In the genomic region with DNA sequence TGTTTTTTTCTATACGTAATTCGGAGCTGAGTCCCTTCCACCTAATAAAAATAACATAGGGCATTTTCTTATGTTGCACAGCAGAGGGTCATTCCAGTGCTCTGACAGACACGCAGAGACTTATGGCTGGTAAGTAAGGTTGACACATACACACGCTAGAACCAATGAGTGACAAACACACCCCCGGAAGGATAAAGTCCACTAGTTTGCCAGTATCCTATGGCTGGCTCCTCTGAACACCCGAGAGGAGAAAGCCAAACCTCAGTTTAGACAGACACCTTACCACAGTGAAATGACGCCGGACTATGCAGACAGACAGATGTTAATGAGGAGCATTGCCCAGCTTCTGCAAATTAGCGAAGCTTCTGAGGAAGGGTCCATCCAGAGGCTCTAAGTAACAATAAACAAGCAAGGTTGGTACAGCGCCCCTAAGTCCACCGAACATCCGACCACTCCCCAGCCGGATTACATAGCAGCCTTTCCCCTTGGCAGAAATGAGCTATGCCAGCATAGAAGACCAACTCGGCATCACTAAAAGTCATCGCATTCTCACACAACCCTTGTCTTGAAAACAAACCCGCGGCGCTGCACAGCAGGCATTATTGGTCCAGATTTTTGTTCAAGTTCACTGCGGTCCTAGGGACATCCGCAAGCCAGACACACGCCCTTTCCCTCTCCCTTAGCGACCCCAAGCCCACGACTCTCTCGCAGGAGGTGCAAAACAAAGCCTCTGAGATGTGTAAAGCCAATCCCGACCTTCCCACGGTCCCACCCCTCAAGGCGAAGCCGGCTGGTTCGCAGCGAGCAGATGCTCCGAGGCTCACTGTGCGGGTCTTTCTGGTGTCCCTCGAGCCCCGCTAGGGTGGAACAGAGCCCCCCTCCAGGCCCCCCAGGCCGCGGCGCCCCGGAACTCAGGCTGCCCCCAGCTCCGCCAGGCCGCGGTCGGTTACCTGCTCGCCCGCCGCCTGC, we compare ENCODE assay signal across 8 mouse cellular contexts. TPM values are rescaled to one million over a fixed set of nuclear protein-coding genes. Genes with fewer than 3 reads are reported as not detected.
DNase-seq lines count a peak whose midpoint lies in the region; ATAC-seq and TF ChIP-seq lines count a peak whose summit lies in the region.

No protein-coding gene starts in this region.

- H3K4me1 ChIP-seq in heart, embryonic 16.5 days (ENCODE audit: control insufficient read depth, insufficient read depth, low read length), result peaks cover 7% of the 10 kb centered on the region
- H3K4me1 ChIP-seq in ES-E14 (ENCODE audit: control insufficient read depth in 2 of 2, insufficient read depth in 2 of 2, low read length in 2 of 2, poor library complexity in 1 of 2), result peaks cover 10 to 15% of the 10 kb centered on the region in 2 experiments; a peak in 3 of 4 replicates
- H3K4me1 ChIP-seq in embryonic facial prominence, embryonic 15.5 days, result peaks cover 9% of the 10 kb centered on the region
- H3K4me1 ChIP-seq in kidney, embryonic 15.5 days, result peaks cover 30% of the 10 kb centered on the region

- DNase-seq in heart, adult 18-20 months, result no peak
- DNase-seq in ES-E14 (ENCODE audit: low read depth, low spot score), result no peak
- DNase-seq in gastrocnemius, postnatal 36 days, result no peak
- no peak for DNase-seq in testis, postnatal 10 days (ENCODE audit: low spot score)

- H3ac ChIP-seq in myocyte (ENCODE audit: control insufficient read depth, insufficient read length), result peak overlapping the region; percentile 53

- ATAC-seq in heart, embryonic 16.5 days (replicated peaks; ENCODE audit: extremely low read depth, insufficient read depth, low FRiP score), result peak; percentile 56
- peak; percentile 17 for ATAC-seq in embryonic facial prominence, embryonic 15.5 days (ENCODE audit: insufficient number of reproducible peaks, low FRiP score, low TSS enrichment, low read depth)
- peak; percentile 45 for ATAC-seq in kidney, embryonic 15.5 days (replicated peaks; ENCODE audit: low FRiP score)

- intact Hi-C loops in gastrocnemius, postnatal 36 days (cut with DNase I), result loop anchor here (10.0 kb wide), 1 partner anchor 100 kb away; the partner anchor contains the start of gene Thoc3

- H3K27ac ChIP-seq in heart, embryonic 16.5 days (ENCODE audit: low read length), result no peak overlapping the region
- H3K27ac ChIP-seq in ES-E14 (ENCODE audit: insufficient read depth, low read depth, low read length, poor library complexity, severe bottlenecking), result peak overlapping the region; percentile 72
- H3K27ac ChIP-seq in embryonic facial prominence, embryonic 15.5 days (replicated peaks), result peak overlapping the region; percentile 73
- peak overlapping the region; percentile 74 for H3K27ac ChIP-seq in kidney, embryonic 15.5 days

- in situ Hi-C loops in ES-E14 (cut with MboI; ENCODE audit: low sequenced_read_pairs in 2 of 2, unreplicated experiment in 2 of 2), result no loop called here

- H3K9ac ChIP-seq in heart, embryonic 16.5 days (ENCODE audit: low read length), result peak overlapping the region; percentile 83
- peak overlapping the region; percentile 98 for H3K9ac ChIP-seq in ES-E14 (ENCODE audit: insufficient read depth, low read depth, low read length, poor library complexity, severe bottlenecking)
- peak overlapping the region; percentile 93 for H3K9ac ChIP-seq in embryonic facial prominence, embryonic 15.5 days
- peak overlapping the region; percentile 96 for H3K9ac ChIP-seq in kidney, embryonic 15.5 days

- no peaks in the 10 kb centered on the region for H3K9me3 ChIP-seq in heart, embryonic 16.5 days (replicated peaks; ENCODE audit: control insufficient read depth, low read length)
- H3K9me3 ChIP-seq in ES-E14 (ENCODE audit: control insufficient read depth, insufficient read depth, low read depth, low read length), result no peaks in the 10 kb centered on the region
- no peaks in the 10 kb centered on the region for H3K9me3 ChIP-seq in embryonic facial prominence, embryonic 15.5 days (replicated peaks)
- H3K9me3 ChIP-seq in kidney, embryonic 15.5 days (replicated peaks), result no peaks in the 10 kb centered on the region

- 9% methylated on average over 45 of the region's 45 CpGs for WGBS in heart, embryonic 16.5 days
- 13% methylated on average over 36 of the region's 45 CpGs for WGBS in embryonic facial prominence, embryonic 15.5 days
- WGBS in kidney, embryonic 15.5 days, result 8% methylated on average over 45 of the region's 45 CpGs

- peaks cover 16% of the 10 kb centered on the region for H3K36me3 ChIP-seq in heart, embryonic 16.5 days (ENCODE audit: control insufficient read depth, insufficient read depth)
- H3K36me3 ChIP-seq in ES-E14 (ENCODE audit: control insufficient read depth, insufficient read depth, low read length, poor library complexity, severe bottlenecking) (peaks cover 18% of the 10 kb centered on the region), myocyte (ENCODE audit: control insufficient read depth, insufficient read depth) (peaks cover 6% of the 10 kb centered on the region)
- H3K36me3 ChIP-seq in embryonic facial prominence, embryonic 15.5 days, result peaks cover 26% of the 10 kb centered on the region
- peaks cover 36% of the 10 kb centered on the region for H3K36me3 ChIP-seq in kidney, embryonic 15.5 days

- H3K27me3 ChIP-seq in heart, embryonic 16.5 days (ENCODE audit: control insufficient read depth, insufficient read depth, low read length), result no peaks in the 10 kb centered on the region
- no peaks in the 10 kb centered on the region for H3K27me3 ChIP-seq in embryonic facial prominence, embryonic 15.5 days
- no peaks in the 10 kb centered on the region for H3K27me3 ChIP-seq in kidney, embryonic 15.5 days
- H3K27me3 ChIP-seq in myocyte (ENCODE audit: control insufficient read depth, insufficient read depth, insufficient read length), result no peaks in the 10 kb centered on the region

- H3K4me3 ChIP-seq in heart, embryonic 16.5 days (ENCODE audit: low read length), result peak overlapping the region; percentile 66
- H3K4me3 ChIP-seq in ES-E14 (ENCODE audit: insufficient read depth in 1 of 2, low read depth in 1 of 2, low read length in 2 of 2, poor library complexity in 1 of 2, severe bottlenecking in 1 of 2) (peak overlapping the region; percentile 74 to 99), myocyte (peak overlapping the region; percentile 69)
- peak overlapping the region; percentile 97 for H3K4me3 ChIP-seq in embryonic facial prominence, embryonic 15.5 days (replicated peaks)
- H3K4me3 ChIP-seq in kidney, embryonic 15.5 days (replicated peaks), result peak overlapping the region; percentile 95

- peak overlapping the region; percentile 72 for H3K4me2 ChIP-seq in heart, embryonic 16.5 days (ENCODE audit: low read depth, low read length)
- peak overlapping the region; percentile 82 for H3K4me2 ChIP-seq in embryonic facial prominence, embryonic 15.5 days (replicated peaks)
- peak overlapping the region; percentile 80 for H3K4me2 ChIP-seq in kidney, embryonic 15.5 days
- peak overlapping the region; percentile 74 for H3K4me2 ChIP-seq in myocyte (ENCODE audit: low read depth)

- no peak for TF ChIP-seq POLR2A in myocyte (IDR thresholded peaks at IDR 0.05; ENCODE audit: insufficient read length, low read depth)

- H3K79me2 ChIP-seq in myocyte (ENCODE audit: control insufficient read depth, insufficient read depth), result peaks cover 30% of the 10 kb centered on the region

TF ChIP-seq in myocyte, 11 proteins besides CTCF, POLR2A, EP300 and RAD21 (continues in another document):
- no peak for TF ChIP-seq POLR2AphosphoS2 (IDR thresholded peaks at IDR 0.05; ENCODE audit: insufficient read length, low read depth)

RNA-seq across cellular contexts. Expression of gene 4833439L19Rik, which starts 0.7 kb away (rescaled TPM):
- 136 and 137 TPM in 2 replicates for polyA plus RNA-seq in heart, embryonic 16.5 days (2015; fragmentation: Nextera tagmentation; extraction: Ambion mirVana)
- 100 to 1,000 TPM in 1 of 2 experiments, 10 to 100 TPM in 1; 94.5 to 102 TPM for total RNA-seq in heart, adult 18-20 months (2021)
- 48.0 and 52.8 TPM in 2 replicates for total RNA-seq in ES-E14 (2012; rRNA removed)
- polyA plus RNA-seq in embryonic facial prominence, embryonic 15.5 days (2015; fragmentation: Nextera tagmentation; extraction: Ambion mirVana), result 133 and 142 TPM in 2 replicates
- 151 and 162 TPM in 2 replicates for polyA plus RNA-seq in kidney, embryonic 15.5 days (2015; fragmentation: Nextera tagmentation; extraction: Ambion mirVana)
- polyA plus RNA-seq in myocyte (2012; fragmentation: generic; extraction: Trizol), result 117 TPM
- 100 to 1,000 TPM; 171 to 180 TPM for total RNA-seq in gastrocnemius, postnatal 36 days (2021)

RNA-seq across cellular contexts. Expression of gene Arl10, which starts 10.3 kb away (rescaled TPM):
- 15.9 and 19.4 TPM in 2 replicates for polyA plus RNA-seq in heart, embryonic 16.5 days (2015; fragmentation: Nextera tagmentation; extraction: Ambion mirVana)
- 1 to 10 TPM; 5.0 to 5.3 TPM for total RNA-seq in heart, adult 18-20 months (2021)
- total RNA-seq in ES-E14 (2012; rRNA removed), result 38.3 and 51.0 TPM in 2 replicates
- polyA plus RNA-seq in embryonic facial prominence, embryonic 15.5 days (2015; fragmentation: Nextera tagmentation; extraction: Ambion mirVana), result 29.1 and 29.2 TPM in 2 replicates
- polyA plus RNA-seq in kidney, embryonic 15.5 days (2015; fragmentation: Nextera tagmentation; extraction: Ambion mirVana), result 34.0 and 36.1 TPM in 2 replicates
- polyA plus RNA-seq in myocyte (2012; fragmentation: generic; extraction: Trizol), result 15.3 TPM
- 1 to 10 TPM; 2.5 to 3.0 TPM for total RNA-seq in gastrocnemius, postnatal 36 days (2021)

RNA-seq across cellular contexts. Expression of gene Nop16, which starts 25.4 kb away (rescaled TPM):
- 55.0 and 56.7 TPM in 2 replicates for polyA plus RNA-seq in heart, embryonic 16.5 days (2015; fragmentation: Nextera tagmentation; extraction: Ambion mirVana)
- total RNA-seq in heart, adult 18-20 months (2021), result 10 to 100 TPM; 13.7 to 16.4 TPM
- 53.2 and 65.5 TPM in 2 replicates for total RNA-seq in ES-E14 (2012; rRNA removed)
- 88.1 and 90.6 TPM in 2 replicates for polyA plus RNA-seq in embryonic facial prominence, embryonic 15.5 days (2015; fragmentation: Nextera tagmentation; extraction: Ambion mirVana)
- 90.2 and 95.5 TPM in 2 replicates for polyA plus RNA-seq in kidney, embryonic 15.5 days (2015; fragmentation: Nextera tagmentation; extraction: Ambion mirVana)
- polyA plus RNA-seq in myocyte (2012; fragmentation: generic; extraction: Trizol), result 51.1 TPM
- 10 to 100 TPM; 17.7 to 17.9 TPM for total RNA-seq in gastrocnemius, postnatal 36 days (2021)

RNA-seq across cellular contexts. Expression of gene Higd2a, which starts 25.5 kb away (rescaled TPM):
- polyA plus RNA-seq in heart, embryonic 16.5 days (2015; fragmentation: Nextera tagmentation; extraction: Ambion mirVana), result 272 and 295 TPM in 2 replicates
- total RNA-seq in heart, adult 18-20 months (2021), result 100 to 1,000 TPM; 185 to 190 TPM
- 108 and 156 TPM in 2 replicates for total RNA-seq in ES-E14 (2012; rRNA removed)
- polyA plus RNA-seq in embryonic facial prominence, embryonic 15.5 days (2015; fragmentation: Nextera tagmentation; extraction: Ambion mirVana), result 179 and 183 TPM in 2 replicates
- polyA plus RNA-seq in kidney, embryonic 15.5 days (2015; fragmentation: Nextera tagmentation; extraction: Ambion mirVana), result 205 and 219 TPM in 2 replicates
- 234 TPM for polyA plus RNA-seq in myocyte (2012; fragmentation: generic; extraction: Trizol)
- total RNA-seq in gastrocnemius, postnatal 36 days (2021), result 100 to 1,000 TPM; 145 to 149 TPM

RNA-seq across cellular contexts. Expression of gene Cltb, which starts 46.6 kb away (rescaled TPM):
- 54.8 and 58.9 TPM in 2 replicates for polyA plus RNA-seq in heart, embryonic 16.5 days (2015; fragmentation: Nextera tagmentation; extraction: Ambion mirVana)
- total RNA-seq in heart, adult 18-20 months (2021), result 10 to 100 TPM; 87.8 to 97.2 TPM
- total RNA-seq in ES-E14 (2012; rRNA removed), result 49.5 and 75.1 TPM in 2 replicates
- polyA plus RNA-seq in embryonic facial prominence, embryonic 15.5 days (2015; fragmentation: Nextera tagmentation; extraction: Ambion mirVana), result 79.3 and 82.1 TPM in 2 replicates
- polyA plus RNA-seq in kidney, embryonic 15.5 days (2015; fragmentation: Nextera tagmentation; extraction: Ambion mirVana), result 44.8 and 45.6 TPM in 2 replicates
- 43.0 TPM for polyA plus RNA-seq in myocyte (2012; fragmentation: generic; extraction: Trizol)
- total RNA-seq in gastrocnemius, postnatal 36 days (2021), result 100 to 1,000 TPM; 132 to 139 TPM
